Mouse (Mus musculus): ENCODE results near the gene Rnf225.
"Not testable (repeated sequence)": the region's sequence is repeated elsewhere in the genome, so short reads cannot be mapped to it uniquely, and the experiment has no call there.

Gene Rnf225

DNA sequence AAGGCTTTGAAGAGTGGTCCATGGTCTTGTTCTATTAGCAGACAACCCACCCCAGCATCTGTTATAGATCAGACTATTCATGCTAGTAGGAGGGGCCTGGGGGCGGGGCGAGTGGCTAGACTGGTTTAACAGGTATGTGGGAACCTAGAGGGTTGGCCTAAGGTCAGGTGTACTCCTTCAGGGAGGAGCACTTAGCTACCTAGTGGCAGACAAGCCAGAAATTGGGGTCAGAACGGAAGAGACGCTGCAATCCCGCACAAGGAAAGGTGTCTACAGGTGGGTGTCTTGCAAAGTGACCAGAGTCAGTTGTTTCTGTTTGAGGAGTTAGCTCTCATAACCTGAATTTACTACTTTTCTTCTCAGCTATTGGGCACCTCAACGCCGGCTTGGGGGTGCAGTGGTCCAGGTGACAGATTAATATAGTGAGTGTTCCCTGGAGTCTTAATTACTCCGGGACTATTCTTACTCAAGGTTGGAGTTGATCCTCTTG lies at the start of gene Rnf225:
Rnf225 (plus strand) TSS at position 226 of the 490 bp plus-strand sequence.
- peaks cover 65% of the 10 kb centered on the region for H3K4me1 ChIP-seq (replicated peaks; ENCODE audit: low read depth, low read length)
- H3K9me3 ChIP-seq (ENCODE audit: low read length), result no peaks in the 10 kb centered on the region
- peak within 1 kb of the TSS; percentile 98 for H3K4me3 ChIP-seq (replicated peaks; ENCODE audit: low read length)
- peaks cover 51% of the 10 kb centered on the region for H3K36me3 ChIP-seq (ENCODE audit: insufficient read depth, low read length)
- TF ChIP-seq NANOG (IDR thresholded peaks at IDR 0.05; ENCODE audit: borderline replicate concordance, low read length) (no peak), CTCF (conservative IDR thresholded peaks at IDR 0.05; ENCODE audit: low read length) (no peak), POU5F1 (IDR thresholded peaks at IDR 0.05; ENCODE audit: borderline replicate concordance, low read length) (no peak)
- H3K27me3 ChIP-seq (ENCODE audit: insufficient read depth, low read length), result peaks cover 28% of the 10 kb centered on the region

DNA sequence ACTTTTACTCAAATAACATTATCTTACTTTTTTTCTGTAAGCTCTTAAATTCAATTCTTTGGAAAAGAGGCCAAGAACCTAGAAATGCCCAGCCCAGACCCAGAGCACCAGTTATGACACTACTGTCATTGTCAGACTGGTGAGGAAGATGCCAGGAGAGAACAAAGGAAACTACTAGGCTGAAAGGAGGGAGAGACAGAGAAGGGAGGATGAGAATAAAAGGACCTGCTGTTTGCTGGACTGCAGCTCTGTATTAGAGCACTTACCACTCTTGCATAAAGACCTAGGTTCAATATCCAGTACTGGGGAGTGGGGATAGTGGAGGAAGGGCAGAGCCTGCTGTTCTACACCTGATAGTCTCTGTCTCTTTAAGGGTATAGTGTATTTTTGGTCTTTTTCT lies 47.2 kb upstream of the Rnf225 start:
- H3K9me3 ChIP-seq (ENCODE audit: low read length), result peaks cover 7% of the 10 kb centered on the region
- no peak for TF ChIP-seq CTCF (conservative IDR thresholded peaks at IDR 0.05; ENCODE audit: low read length)
- no peak for TF ChIP-seq NANOG (IDR thresholded peaks at IDR 0.05; ENCODE audit: borderline replicate concordance, low read length)
- no peak for TF ChIP-seq POU5F1 (IDR thresholded peaks at IDR 0.05; ENCODE audit: borderline replicate concordance, low read length)
- H3K27me3 ChIP-seq (ENCODE audit: insufficient read depth, low read length), result no peaks in the 10 kb centered on the region
- H3K4me3 ChIP-seq (replicated peaks; ENCODE audit: low read length), result peak overlapping the region; percentile 86
- no peaks in the 10 kb centered on the region for H3K36me3 ChIP-seq (ENCODE audit: insufficient read depth, low read length)
- H3K4me1 ChIP-seq (replicated peaks; ENCODE audit: low read depth, low read length), result peaks cover 21% of the 10 kb centered on the region

GRCm38 (mm10) chr7:12880497-12880896 lies 46.7 kb upstream of the Rnf225 start:
- Histone ChIP-seq H3K4me1 (replicated peaks; ENCODE audit: low read depth, low read length) (peaks cover 26% of the 10 kb centered on the region), H3K4me3 (replicated peaks; ENCODE audit: low read length) (peak overlapping the region; percentile 86)
- H3K9me3 ChIP-seq (ENCODE audit: low read length); H3K36me3 ChIP-seq (ENCODE audit: insufficient read depth, low read length); H3K27me3 ChIP-seq (ENCODE audit: insufficient read depth, low read length): not testable (repeated sequence)

GRCm38 (mm10) chr7:12880911-12881660 lies 46.1 kb upstream of the Rnf225 start, which contains the start of gene Zfp128:
Gene Zfp128 (plus strand): TSS chr7:12881177.
- H3K9me3 ChIP-seq (ENCODE audit: low read length), result peaks cover 7% of the 10 kb centered on the region
- H3K4me1 ChIP-seq (replicated peaks; ENCODE audit: low read depth, low read length), result peaks cover 32% of the 10 kb centered on the region
- TF ChIP-seq POU5F1 (IDR thresholded peaks at IDR 0.05; ENCODE audit: borderline replicate concordance, low read length) (no peak), CTCF (conservative IDR thresholded peaks at IDR 0.05; ENCODE audit: low read length) (no peak), NANOG (IDR thresholded peaks at IDR 0.05; ENCODE audit: borderline replicate concordance, low read length) (no peak)
- H3K36me3 ChIP-seq (ENCODE audit: insufficient read depth, low read length), result no peaks in the 10 kb centered on the region
- H3K27me3 ChIP-seq (ENCODE audit: insufficient read depth, low read length), result no peaks in the 10 kb centered on the region
- peak within 1 kb of the TSS; percentile 86 for H3K4me3 ChIP-seq (replicated peaks; ENCODE audit: low read length)

DNA sequence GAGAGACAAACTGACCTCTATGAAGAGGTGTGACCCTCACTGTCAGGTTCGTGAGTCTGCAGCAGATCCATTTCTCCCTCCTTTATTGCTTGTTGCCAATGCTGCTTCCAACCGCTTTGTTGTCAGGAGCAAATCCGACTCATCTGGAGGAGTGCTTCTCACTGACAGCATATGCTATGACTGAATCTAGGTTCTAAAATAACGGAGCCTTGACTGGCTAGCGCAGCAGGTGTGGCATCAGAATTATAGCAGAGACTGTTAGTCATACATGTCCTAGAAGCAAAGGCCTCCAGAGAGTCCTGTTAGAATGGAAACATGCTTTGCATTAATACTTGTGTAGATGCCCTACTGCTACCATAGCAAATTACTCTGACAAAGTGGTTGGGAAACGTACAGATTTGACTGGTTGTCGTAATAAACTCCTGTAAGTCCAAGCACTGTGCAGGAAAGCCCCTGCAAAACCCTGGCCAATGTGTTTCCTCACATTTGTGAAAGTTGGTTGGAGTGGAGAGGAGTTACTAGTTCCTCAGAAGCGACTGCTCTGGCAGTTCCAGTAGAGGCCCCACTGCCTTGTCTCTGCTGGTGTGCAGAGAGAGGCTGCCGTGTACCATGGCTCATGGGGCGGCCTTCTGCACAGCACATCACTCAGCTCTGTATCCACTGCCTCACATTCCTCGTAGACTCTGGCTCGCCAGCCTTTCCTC lies 40.5 kb upstream of the Rnf225 start:
- Histone ChIP-seq H3K9me3 (ENCODE audit: low read length) (no peaks in the 10 kb centered on the region), H3K4me1 (replicated peaks; ENCODE audit: low read depth, low read length) (peaks cover 45% of the 10 kb centered on the region), H3K4me3 (replicated peaks; ENCODE audit: low read length) (no peak overlapping the region), H3K36me3 (ENCODE audit: insufficient read depth, low read length) (no peaks in the 10 kb centered on the region), H3K27me3 (ENCODE audit: insufficient read depth, low read length) (no peaks in the 10 kb centered on the region)
- TF ChIP-seq CTCF (conservative IDR thresholded peaks at IDR 0.05; ENCODE audit: low read length) (no peak), POU5F1 (IDR thresholded peaks at IDR 0.05; ENCODE audit: borderline replicate concordance, low read length) (no peak), NANOG (IDR thresholded peaks at IDR 0.05; ENCODE audit: borderline replicate concordance, low read length) (no peak)

DNA sequence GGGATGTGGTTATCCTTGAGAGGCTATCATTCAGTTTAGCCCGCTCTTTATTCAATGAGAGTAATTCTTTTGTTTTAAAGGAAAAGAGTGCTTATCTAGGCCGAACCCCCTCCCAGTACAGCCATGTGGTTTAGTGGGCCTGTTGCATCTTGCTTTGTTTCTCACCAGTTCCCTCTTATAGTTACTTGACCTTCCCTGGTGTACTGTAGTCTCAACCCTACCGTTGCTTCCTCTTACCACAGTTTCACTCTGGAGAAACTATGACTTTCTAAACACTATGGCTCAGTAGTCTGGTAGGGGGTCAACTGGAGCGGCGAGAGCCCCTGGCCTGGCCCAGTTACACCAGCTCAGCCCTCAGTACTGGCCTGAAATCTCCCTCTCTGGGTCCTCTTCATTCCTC lies 39.6 kb upstream of the Rnf225 start:
- 0 out of 2 replicates have a peak overlapping the region, but pooled peaks have one; percentile 7 for H3K4me3 ChIP-seq (replicated peaks; ENCODE audit: low read length)
- no peaks in the 10 kb centered on the region for H3K27me3 ChIP-seq (ENCODE audit: insufficient read depth, low read length)
- TF ChIP-seq CTCF (conservative IDR thresholded peaks at IDR 0.05; ENCODE audit: low read length) (no peak), POU5F1 (IDR thresholded peaks at IDR 0.05; ENCODE audit: borderline replicate concordance, low read length) (no peak), NANOG (IDR thresholded peaks at IDR 0.05; ENCODE audit: borderline replicate concordance, low read length) (no peak)
- peaks cover 42% of the 10 kb centered on the region for H3K4me1 ChIP-seq (replicated peaks; ENCODE audit: low read depth, low read length)
- H3K36me3 ChIP-seq (ENCODE audit: insufficient read depth, low read length), result no peaks in the 10 kb centered on the region
- H3K9me3 ChIP-seq (ENCODE audit: low read length), result no peaks in the 10 kb centered on the region

DNA sequence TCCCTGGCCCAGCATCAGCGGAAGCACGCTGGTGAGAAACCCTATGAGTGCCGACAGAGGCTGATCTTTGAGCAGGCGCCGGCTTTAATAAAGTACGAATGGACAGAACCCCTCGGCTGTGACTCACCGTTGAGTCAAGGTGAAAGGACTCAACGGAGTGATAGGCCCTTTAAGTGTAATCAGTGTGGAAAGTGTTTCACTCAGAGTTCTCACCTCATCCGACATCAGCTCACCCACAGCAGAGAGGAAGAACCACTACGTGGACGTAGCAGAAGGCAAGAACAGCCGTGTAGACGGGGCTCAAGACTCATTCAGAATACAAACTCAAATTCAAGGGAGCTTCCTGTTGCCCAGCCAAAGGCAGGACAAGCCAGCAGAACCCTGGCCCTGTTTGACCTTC lies 36.3 kb upstream of the Rnf225 start:
- H3K4me1 ChIP-seq (replicated peaks; ENCODE audit: low read depth, low read length), result peaks cover 25% of the 10 kb centered on the region
- H3K9me3 ChIP-seq (ENCODE audit: low read length), result no peaks in the 10 kb centered on the region
- H3K36me3 ChIP-seq (ENCODE audit: insufficient read depth, low read length), result no peaks in the 10 kb centered on the region
- no peaks in the 10 kb centered on the region for H3K27me3 ChIP-seq (ENCODE audit: insufficient read depth, low read length)
- H3K4me3 ChIP-seq (replicated peaks; ENCODE audit: low read length), result no peak overlapping the region
- TF ChIP-seq NANOG (IDR thresholded peaks at IDR 0.05; ENCODE audit: borderline replicate concordance, low read length), result no peak
- no peak for TF ChIP-seq POU5F1 (IDR thresholded peaks at IDR 0.05; ENCODE audit: borderline replicate concordance, low read length)
- no peak for TF ChIP-seq CTCF (conservative IDR thresholded peaks at IDR 0.05; ENCODE audit: low read length)

GRCm38 (mm10) chr7:12891334-12891733 lies 35.9 kb upstream of the Rnf225 start:
- H3K36me3 ChIP-seq (ENCODE audit: insufficient read depth, low read length), result no peaks in the 10 kb centered on the region
- H3K27me3 ChIP-seq (ENCODE audit: insufficient read depth, low read length), result no peaks in the 10 kb centered on the region
- H3K4me1 ChIP-seq (replicated peaks; ENCODE audit: low read depth, low read length), result peaks cover 21% of the 10 kb centered on the region
- no peaks in the 10 kb centered on the region for H3K9me3 ChIP-seq (ENCODE audit: low read length)
- TF ChIP-seq POU5F1 (IDR thresholded peaks at IDR 0.05; ENCODE audit: borderline replicate concordance, low read length), result no peak
- no peak for TF ChIP-seq CTCF (conservative IDR thresholded peaks at IDR 0.05; ENCODE audit: low read length)
- no peak for TF ChIP-seq NANOG (IDR thresholded peaks at IDR 0.05; ENCODE audit: borderline replicate concordance, low read length)
- no peak overlapping the region for H3K4me3 ChIP-seq (replicated peaks; ENCODE audit: low read length)

Measured in E14TG2a.4 (cell line).